Mouse (Mus musculus) embryo, embryonic 11 days (tissue): Measurements from ENCODE around the gene Ttll8.

ENCODE experiments used
- DNase-seq: peaks from one replicate; pipeline ENCODE4 v3.0.0-alpha.2; 2015

The Ttll8 gene

DNA sequence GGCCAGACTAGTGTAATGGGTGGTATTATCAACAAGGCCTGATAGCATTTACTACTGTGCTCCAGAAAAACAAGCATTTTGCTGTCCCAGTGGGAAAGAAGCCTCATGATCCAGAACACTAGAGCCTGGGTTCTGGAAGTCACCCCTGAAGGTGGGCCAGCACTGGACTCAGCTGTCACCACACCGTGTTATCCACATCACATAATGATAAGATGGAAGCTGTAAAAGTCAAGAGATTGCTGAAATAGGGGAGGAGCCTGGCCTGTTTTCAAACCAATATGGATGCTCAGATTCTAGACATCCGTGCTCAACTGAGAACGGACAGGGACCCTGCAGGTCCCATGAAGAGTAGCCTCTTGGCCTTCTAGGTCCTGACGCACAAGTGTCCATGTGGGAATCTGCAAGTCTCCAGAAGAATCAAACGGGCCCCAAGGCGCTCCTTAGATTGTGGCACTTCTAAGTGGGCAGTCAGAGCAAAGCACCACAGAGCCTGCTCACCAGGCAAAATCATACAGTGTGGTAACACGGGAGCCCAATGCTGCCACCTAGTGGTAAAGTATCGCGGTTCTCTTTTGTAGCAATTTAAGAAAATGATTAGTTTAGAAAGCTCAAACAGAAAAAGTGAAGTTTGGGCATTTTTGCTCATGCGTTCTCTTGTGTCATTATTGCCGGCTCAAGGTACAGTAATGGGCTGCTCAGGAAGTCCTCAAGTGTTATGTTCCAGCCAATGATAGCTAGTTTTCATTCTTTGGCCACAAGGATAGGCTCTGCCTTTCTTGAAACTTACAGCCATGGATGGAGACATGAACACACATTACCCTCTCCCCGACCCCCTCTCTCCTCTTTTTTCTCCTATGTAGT lies 32.9 kb downstream of the Ttll8 start:
- peak; percentile 91 for DNase-seq

DNA sequence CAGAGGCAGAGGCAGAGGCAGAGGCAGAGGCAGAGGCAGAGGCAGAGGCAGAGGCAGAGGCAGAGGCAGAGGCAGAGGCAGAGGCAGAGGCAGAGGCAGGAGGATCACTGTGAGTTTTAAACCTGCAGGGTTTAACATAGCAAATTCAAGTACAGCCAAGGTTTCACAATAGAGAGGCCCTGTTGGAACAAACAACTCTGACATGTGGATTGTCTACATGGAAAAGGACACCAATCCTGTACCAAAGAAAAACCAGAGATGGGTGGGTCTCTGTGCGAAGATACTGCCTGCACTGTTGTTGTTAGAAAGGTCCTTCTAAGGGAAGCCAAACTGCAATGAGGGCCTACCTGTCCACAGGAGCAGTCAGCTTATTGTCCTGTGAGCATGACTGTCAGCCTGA lies 34.2 kb downstream of the Ttll8 start:
- DNase-seq, result no peak

DNA sequence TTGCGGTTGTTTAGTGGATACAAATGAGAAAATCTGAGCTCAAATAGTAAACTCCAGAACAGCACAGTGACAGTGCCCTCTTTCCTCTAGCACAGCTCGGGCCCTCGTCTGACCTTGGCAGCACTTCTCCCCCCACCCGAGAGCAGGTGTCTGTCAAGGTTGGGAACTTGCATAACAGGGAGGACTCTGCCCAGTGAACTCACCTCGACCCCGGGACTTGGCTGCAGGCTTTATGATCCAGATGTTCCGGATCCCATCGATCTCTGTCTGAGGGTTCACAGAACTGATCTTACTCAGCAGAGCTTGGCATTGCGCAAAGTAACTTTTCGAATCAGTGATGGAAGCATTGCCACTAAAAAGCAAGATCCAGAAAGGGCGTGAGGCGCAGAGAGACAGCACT lies 34.9 kb downstream of the Ttll8 start:
- no peak for DNase-seq

DNA sequence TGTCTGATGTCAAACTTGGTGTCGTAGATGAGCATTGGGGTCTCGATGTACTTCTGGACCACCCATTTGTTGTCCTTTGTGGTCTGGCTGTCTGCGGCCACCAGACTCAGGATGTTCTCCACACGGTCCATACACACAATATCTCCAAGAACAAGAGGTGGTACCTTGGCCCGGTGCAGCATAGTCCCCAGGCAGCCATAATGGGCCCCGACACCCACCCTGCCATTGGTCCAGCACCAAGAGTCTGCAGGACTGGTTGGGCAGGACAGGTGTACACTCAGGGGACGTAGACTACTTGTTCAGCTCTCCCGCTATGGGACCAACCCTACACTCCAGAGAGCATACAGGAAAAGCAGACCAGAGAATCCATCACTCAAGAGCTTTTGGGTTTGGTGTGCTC lies 37.1 kb downstream of the Ttll8 start:
- DNase-seq, result no peak

DNA sequence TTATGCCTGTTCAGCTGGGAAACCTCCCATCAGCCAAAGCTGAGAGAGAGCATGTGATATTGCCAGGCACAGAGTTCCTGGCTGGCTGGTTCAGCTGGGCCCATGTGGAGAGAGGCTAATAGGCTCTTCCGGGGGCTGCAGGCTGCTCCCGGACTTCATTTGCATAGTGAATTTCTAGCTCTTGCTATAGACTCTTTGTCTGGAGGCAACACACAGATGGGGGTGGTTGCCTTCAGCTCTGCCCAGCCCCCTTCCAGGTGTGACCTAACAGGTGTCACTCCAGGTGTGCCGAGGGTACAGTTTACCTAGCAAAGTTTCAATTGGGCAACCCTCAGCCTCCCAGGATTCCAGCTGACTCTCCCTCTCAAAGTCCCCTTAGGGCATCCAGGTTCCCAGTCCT lies 37.9 kb downstream of the Ttll8 start:
- no peak for DNase-seq

GRCm38 (mm10) chr15:88915046-88915445 lies 39.2 kb downstream of the Ttll8 start:
- no peak for DNase-seq

DNA sequence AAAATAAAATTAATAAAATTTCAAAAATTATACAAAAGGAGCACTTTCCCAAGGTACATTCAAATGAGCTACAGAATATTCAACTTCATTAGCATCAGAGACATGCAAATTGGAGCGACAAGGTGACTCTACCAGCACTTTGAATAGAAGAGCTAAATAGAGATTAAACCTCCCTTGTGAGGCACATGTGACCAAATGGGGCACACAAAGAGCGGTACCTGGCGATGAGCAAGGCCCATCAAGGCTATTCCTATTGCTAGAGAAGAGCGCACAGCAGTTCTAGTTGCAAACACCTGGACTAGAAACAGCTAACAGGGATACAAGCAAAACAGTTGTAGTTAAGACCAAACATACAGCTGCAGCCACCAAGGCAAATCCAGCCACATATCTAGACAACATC lies 47.9 kb downstream of the Ttll8 start:
- no peak for DNase-seq

DNA sequence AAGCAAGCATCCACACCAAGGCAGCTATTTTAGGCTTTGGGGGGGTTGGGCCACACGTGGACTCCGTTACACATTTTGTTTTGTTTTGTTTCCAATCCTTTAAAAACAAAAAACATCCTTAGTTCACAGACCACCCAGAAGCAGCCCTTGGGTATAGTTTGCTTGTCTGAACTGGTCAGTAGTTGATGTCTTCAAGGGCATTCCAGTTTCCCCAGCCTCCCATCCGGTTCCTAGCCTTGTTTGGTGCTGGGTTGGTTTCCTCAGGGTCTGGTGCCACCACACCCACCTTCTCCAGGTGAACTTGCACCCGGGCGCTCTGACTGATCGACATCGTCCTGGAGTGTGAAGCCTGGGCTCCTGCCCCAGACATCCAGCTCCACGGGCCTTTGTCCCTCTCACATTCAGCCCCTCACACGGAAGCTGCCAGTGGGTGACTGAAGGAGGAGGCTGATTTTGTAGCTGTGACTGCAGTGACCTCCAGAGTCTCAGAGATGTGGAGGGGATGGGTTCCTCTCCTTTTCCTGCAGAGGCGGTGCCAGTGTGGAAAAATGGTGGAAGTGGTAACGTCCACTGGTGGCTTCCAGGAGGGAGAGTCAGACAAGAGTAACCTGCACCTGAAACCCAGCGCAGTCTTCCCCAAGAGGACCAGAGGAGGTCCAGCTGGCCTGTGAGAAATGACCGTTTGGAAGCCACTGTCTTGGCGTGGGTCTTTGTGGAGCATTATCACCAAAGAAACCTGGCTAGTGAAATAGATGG lies 50.0 kb downstream of the Ttll8 start:
- DNase-seq, result no peak

GRCm38 (mm10) chr15:88903086-88903485 lies 51.1 kb downstream of the Ttll8 start:
- no peak for DNase-seq

- DNase-seq, result no peak
These were observed 51.9 kb downstream of the Ttll8 start for GRCm38 (mm10) chr15:88902200-88902875.

- DNase-seq, result no peak
These were observed 57.8 kb downstream of the Ttll8 start for GRCm38 (mm10) chr15:88896341-88896980.

GRCm38 (mm10) chr15:88895891-88896290 lies 58.3 kb downstream of the Ttll8 start:
- DNase-seq, result no peak

GRCm38 (mm10) chr15:88895119-88895518 lies 59.1 kb downstream of the Ttll8 start:
- no peak for DNase-seq

DNA sequence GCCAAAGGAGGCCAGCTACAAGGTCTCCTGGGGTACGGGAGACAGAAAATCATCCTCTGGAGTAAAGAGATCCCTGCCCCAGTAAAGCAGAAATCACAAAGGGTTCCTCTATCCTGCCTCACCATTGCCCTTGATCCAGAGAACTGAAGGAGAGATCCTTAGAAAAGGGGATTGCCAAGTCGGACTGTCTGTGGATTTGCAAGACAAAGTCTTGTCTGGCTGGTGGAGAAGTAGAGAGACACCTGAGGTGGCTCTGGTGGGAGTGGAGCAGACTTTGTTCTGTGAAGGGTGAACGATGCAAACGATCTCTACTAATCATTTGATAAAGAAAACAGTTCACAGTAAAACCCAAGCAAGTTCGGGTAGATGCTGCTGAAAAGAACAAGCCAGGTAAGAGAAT lies 61.3 kb downstream of the Ttll8 start:
- no peak for DNase-seq

DNA sequence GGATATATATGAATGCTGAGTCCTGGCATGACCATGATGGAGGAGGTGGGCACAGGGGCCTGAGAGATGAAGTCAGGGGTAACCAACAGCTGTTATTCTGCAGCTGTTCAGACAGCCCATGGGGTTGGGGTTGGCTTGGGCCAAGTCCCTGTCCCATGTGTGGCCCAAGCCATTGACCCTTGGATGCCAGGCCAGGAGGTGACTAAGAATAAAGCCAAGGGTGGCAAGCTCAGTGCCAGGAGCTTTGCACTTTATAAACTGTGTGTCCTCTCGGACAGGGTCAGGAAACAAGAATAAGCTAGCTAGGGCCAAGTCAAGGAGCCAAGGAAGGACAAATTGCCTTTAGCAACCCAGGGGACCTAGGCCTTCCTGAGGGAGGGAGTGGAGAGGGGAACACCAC lies 62.0 kb downstream of the Ttll8 start:
- DNase-seq, result no peak

- DNase-seq, result no peak
These were observed 62.6 kb downstream of the Ttll8 start for GRCm38 (mm10) chr15:88891676-88892040.

GRCm38 (mm10) chr15:88890751-88891675 lies 63.2 kb downstream of the Ttll8 start:
- peak; percentile 90 for DNase-seq

DNA sequence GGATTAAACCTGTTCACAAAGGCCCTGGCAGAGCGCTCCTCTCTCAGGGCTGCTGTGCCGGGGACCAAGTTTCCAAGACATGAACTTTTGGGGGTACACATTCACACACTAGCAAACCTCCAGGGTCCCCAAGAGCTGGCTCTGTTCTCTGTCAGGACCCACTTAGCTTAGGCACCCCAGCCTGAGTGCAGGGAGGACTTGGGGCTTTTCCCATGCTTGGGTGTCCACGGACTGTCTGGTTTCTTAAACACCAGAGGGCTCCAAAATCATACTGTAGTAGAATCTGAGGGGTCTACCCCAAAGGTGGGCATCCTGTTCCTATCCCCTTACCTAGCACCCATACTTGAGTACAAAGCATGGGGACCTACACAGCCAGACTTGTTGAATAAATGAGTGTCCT lies 64.2 kb downstream of the Ttll8 start:
- DNase-seq, result no peak

DNA sequence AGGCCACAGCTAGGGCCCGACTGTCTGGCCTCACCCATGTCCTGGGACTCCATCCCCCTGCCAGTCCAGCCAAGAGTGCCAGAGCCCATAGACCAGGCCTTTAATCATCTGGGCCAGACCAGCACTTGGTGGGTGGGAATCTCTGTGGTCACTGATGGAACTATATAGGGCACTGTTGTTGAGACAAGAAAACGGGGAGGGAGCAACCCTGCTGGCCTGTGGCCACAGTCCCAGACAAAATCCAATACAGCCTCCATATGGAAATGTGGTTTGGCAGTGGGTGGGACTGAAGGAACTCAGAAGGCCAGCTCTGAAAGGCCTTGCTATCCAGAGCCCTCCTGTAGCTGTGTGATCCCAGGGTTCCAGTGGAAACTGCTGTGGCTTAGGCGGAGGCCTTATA lies 65.2 kb downstream of the Ttll8 start:
- no peak for DNase-seq

DNA sequence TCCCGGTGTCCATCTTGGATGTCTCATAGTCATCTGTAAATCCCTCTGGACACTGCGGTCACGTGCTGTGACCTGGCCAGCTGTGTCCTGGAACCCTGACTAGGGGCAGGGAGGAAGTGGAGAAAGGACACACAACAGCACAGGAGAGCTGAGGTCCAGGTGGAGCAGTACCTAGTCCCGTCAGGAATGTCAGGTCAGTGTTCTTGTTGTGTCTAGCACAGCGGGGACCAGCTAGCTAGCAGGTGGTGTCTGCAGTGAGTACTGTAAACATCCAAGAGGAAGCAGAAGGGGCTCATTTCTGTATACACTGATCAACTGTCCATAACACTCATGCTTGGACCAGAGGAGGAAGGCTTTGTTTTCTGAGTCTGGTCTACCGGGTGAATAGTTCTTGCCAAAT lies 68.8 kb downstream of the Ttll8 start:
- DNase-seq, result no peak

DNA sequence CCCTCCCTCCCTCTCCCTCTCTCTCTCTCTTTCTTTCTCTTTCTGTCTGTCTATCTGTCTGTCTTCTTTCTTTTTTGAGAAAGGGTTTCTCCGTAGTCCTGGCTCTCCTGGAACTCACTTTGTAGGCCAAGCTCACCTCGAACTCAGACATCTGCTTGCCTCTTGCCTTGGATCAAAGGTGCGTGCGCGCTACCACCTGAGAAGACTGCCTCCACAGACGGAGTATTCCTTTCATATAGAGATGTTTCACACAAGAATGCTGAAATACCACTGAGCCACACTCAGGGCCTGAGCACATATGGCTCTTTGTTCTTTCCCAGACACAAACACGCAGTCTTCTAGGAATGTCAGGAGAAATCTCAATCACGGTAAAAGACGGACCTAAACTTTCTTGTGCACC lies 70.9 kb downstream of the Ttll8 start:
- no peak for DNase-seq

DNA sequence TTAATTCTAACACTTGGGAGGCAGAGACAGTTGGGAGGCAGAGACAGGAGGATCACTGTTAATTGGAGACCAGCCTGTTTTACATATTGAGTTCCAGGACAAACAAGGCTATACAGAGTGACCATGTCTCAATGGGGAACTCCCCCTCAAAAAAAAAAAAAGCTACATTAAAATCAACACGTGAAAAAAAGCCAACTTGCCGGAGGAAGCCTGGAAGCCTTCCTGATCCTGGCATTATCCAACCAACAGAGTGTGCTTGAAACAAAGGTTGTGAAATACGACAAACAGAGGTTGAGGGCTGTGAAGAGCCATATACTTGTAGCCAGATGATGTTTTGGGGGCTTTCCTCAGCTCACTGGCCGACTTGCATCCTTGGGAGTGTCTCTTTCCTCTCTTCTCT lies 71.4 kb downstream of the Ttll8 start:
- no peak for DNase-seq
